Mouse (Mus musculus) stomach, postnatal 0 days (tissue): ENCODE measurements around the gene Clgn.

Experiments
- CTCF ChIP-seq: IDR thresholded peaks from 2 replicates; pipeline ENCODE4 v1.5.1; 2016; ENCODE audit warnings: antibody characterized with exemption, low read depth, mild to moderate bottlenecking, moderate library complexity
- EP300 ChIP-seq: optimal IDR thresholded peaks from 2 replicates; pipeline ENCODE3; 2016; ENCODE audit warnings: antibody characterized with exemption

DNA sequence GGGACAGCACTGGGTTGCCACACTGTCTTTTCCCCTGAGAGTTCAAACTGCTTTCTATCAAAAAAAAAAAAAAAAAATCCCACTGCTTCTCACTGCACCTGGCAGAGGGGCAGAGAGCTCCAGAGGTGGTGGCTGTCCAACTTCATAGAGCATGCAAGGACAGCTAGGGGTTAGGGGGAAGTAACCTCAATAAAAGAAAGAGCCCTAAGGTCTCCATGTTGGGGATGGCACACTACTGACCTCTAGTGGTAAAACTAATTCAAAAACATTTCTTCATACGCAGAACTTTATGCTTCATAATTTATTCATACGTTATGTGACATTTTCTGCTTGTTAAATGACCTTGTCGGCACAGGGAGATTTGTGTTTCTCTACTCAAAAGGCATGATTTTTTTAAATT lies 61.4 kb downstream of the Clgn start:
- TF ChIP-seq CTCF (peak; percentile 86), EP300 (no peak)
